Mouse (Mus musculus): Measurements from ENCODE around the gene Abhd15. TPM values are rescaled to one million over a fixed set of nuclear protein-coding genes. Genes with fewer than 3 reads are reported as not detected.

Gene Abhd15
- polyA plus RNA-seq, 1 experiment from 2014 or later, result 3.0 TPM

GRCm38 (mm10) chr11:77494782-77495181 lies 20.1 kb upstream of the Abhd15 start:
- H3K36me3 ChIP-seq, result peaks cover 13% of the 10 kb centered on the region
- ATAC-seq, result no peak
- H3K4me3 ChIP-seq, result peak overlapping the region; percentile 88
- H3K4me1 ChIP-seq, result peaks cover 80% of the 10 kb centered on the region
- peaks cover 12% of the 10 kb centered on the region for H3K27me3 ChIP-seq (replicated peaks)
- H3K9me3 ChIP-seq (replicated peaks), result no peaks in the 10 kb centered on the region
- 0 out of 2 replicates have a peak overlapping the region, but pooled peaks have one; percentile 82 for H3K27ac ChIP-seq
- H3K9ac ChIP-seq, result 0 out of 2 replicates have a peak overlapping the region, but pooled peaks have one; percentile 88
- WGBS (ENCODE audit: insufficient replicate concordance), result 69% methylated on average over 6 of the region's 6 CpGs
- H3K4me2 ChIP-seq, result peak overlapping the region; percentile 95

GRCm38 (mm10) chr11:77495507-77495906 lies 19.4 kb upstream of the Abhd15 start:
- peaks cover 5% of the 10 kb centered on the region for H3K27me3 ChIP-seq (replicated peaks)
- no peak overlapping the region for H3K4me2 ChIP-seq
- H3K9ac ChIP-seq, result no peak overlapping the region
- H3K9me3 ChIP-seq (replicated peaks), result no peaks in the 10 kb centered on the region
- H3K36me3 ChIP-seq, result peaks cover 20% of the 10 kb centered on the region
- no peak overlapping the region for H3K4me3 ChIP-seq
- H3K27ac ChIP-seq, result no peak overlapping the region
- H3K4me1 ChIP-seq, result peaks cover 73% of the 10 kb centered on the region
- ATAC-seq, result no peak

- peaks cover 33% of the 10 kb centered on the region for H3K36me3 ChIP-seq
- H3K9me3 ChIP-seq (replicated peaks), result no peaks in the 10 kb centered on the region
- peaks cover 60% of the 10 kb centered on the region for H3K4me1 ChIP-seq
- H3K4me2 ChIP-seq, result no peak overlapping the region; the same call in 1 of the 2 replicates
- peak overlapping the region; percentile 73; the same call in 1 of the 2 replicates for H3K27ac ChIP-seq
- no peak for ATAC-seq
- no peak overlapping the region for H3K4me3 ChIP-seq
- no peaks in the 10 kb centered on the region for H3K27me3 ChIP-seq (replicated peaks)
- WGBS (ENCODE audit: insufficient replicate concordance), result 40% methylated on average over 6 of the region's 6 CpGs
- no peak overlapping the region for H3K9ac ChIP-seq
These were observed 17.6 kb upstream of the Abhd15 start for GRCm38 (mm10) chr11:77497341-77497756.

GRCm38 (mm10) chr11:77497851-77498250 lies 17.1 kb upstream of the Abhd15 start:
- ATAC-seq, result no peak
- Histone ChIP-seq H3K4me1 (peaks cover 55% of the 10 kb centered on the region), H3K9me3 (replicated peaks) (no peaks in the 10 kb centered on the region), H3K4me3 (no peak overlapping the region), H3K27me3 (replicated peaks) (no peaks in the 10 kb centered on the region), H3K27ac (0 out of 2 replicates have a peak overlapping the region, but pooled peaks have one; percentile 36), H3K9ac (no peak overlapping the region), H3K4me2 (peak overlapping the region; percentile 10; the same call in 1 of the 2 replicates), H3K36me3 (peaks cover 38% of the 10 kb centered on the region)
- 68% methylated on average over 4 of the region's 4 CpGs for WGBS (ENCODE audit: insufficient replicate concordance)

GRCm38 (mm10) chr11:77498261-77499139 lies 16.4 kb upstream of the Abhd15 start:
- 79% methylated on average over 12 of the region's 12 CpGs for WGBS (ENCODE audit: insufficient replicate concordance)
- peaks cover 53% of the 10 kb centered on the region for H3K4me1 ChIP-seq
- peaks cover 44% of the 10 kb centered on the region for H3K36me3 ChIP-seq
- H3K9ac ChIP-seq, result 0 out of 2 replicates have a peak overlapping the region, but pooled peaks have one; percentile 7
- ATAC-seq, result no peak
- peak overlapping the region; percentile 10; the same call in 1 of the 2 replicates for H3K4me2 ChIP-seq
- no peaks in the 10 kb centered on the region for H3K27me3 ChIP-seq (replicated peaks)
- no peak overlapping the region for H3K4me3 ChIP-seq
- H3K27ac ChIP-seq, result 0 out of 2 replicates have a peak overlapping the region, but pooled peaks have one; percentile 36
- no peaks in the 10 kb centered on the region for H3K9me3 ChIP-seq (replicated peaks)

GRCm38 (mm10) chr11:77499354-77499753 lies 15.6 kb upstream of the Abhd15 start:
- H3K4me1 ChIP-seq, result peaks cover 45% of the 10 kb centered on the region
- no peaks in the 10 kb centered on the region for H3K27me3 ChIP-seq (replicated peaks)
- H3K27ac ChIP-seq, result no peak overlapping the region
- peaks cover 53% of the 10 kb centered on the region for H3K36me3 ChIP-seq
- H3K4me3 ChIP-seq, result no peak overlapping the region
- H3K9ac ChIP-seq, result no peak overlapping the region
- H3K4me2 ChIP-seq, result no peak overlapping the region
- ATAC-seq, result no peak
- 79% methylated on average over 7 of the region's 7 CpGs for WGBS (ENCODE audit: insufficient replicate concordance)
- H3K9me3 ChIP-seq (replicated peaks), result no peaks in the 10 kb centered on the region

- Histone ChIP-seq H3K4me1 (peaks cover 32% of the 10 kb centered on the region), H3K36me3 (peaks cover 66% of the 10 kb centered on the region), H3K4me3 (no peak overlapping the region), H3K27me3 (replicated peaks) (no peaks in the 10 kb centered on the region), H3K27ac (no peak overlapping the region), H3K9me3 (replicated peaks) (no peaks in the 10 kb centered on the region), H3K9ac (no peak overlapping the region), H3K4me2 (no peak overlapping the region)
- 86% methylated on average over 17 of the region's 17 CpGs for WGBS (ENCODE audit: insufficient replicate concordance)
- no peak for ATAC-seq
These were observed 14.3 kb upstream of the Abhd15 start for GRCm38 (mm10) chr11:77500361-77501325.

GRCm38 (mm10) chr11:77501392-77501791 lies 13.5 kb upstream of the Abhd15 start:
- Histone ChIP-seq H3K4me3 (no peak overlapping the region), H3K4me2 (no peak overlapping the region), H3K9ac (no peak overlapping the region), H3K27ac (no peak overlapping the region), H3K27me3 (replicated peaks) (no peaks in the 10 kb centered on the region), H3K9me3 (replicated peaks) (no peaks in the 10 kb centered on the region), H3K36me3 (peaks cover 73% of the 10 kb centered on the region), H3K4me1 (peaks cover 26% of the 10 kb centered on the region)
- 23% methylated on average over 5 of the region's 5 CpGs for WGBS (ENCODE audit: insufficient replicate concordance)
- ATAC-seq, result no peak

- H3K4me2 ChIP-seq, result no peak overlapping the region
- no peak for ATAC-seq
- no peak overlapping the region for H3K27ac ChIP-seq
- H3K36me3 ChIP-seq, result peaks cover 79% of the 10 kb centered on the region
- 70% methylated on average over 4 of the region's 4 CpGs for WGBS (ENCODE audit: insufficient replicate concordance)
- H3K9ac ChIP-seq, result no peak overlapping the region
- H3K9me3 ChIP-seq (replicated peaks), result no peaks in the 10 kb centered on the region
- H3K27me3 ChIP-seq (replicated peaks), result no peaks in the 10 kb centered on the region
- peaks cover 22% of the 10 kb centered on the region for H3K4me1 ChIP-seq
- no peak overlapping the region for H3K4me3 ChIP-seq
These were observed 12.9 kb upstream of the Abhd15 start for GRCm38 (mm10) chr11:77501971-77502370.

GRCm38 (mm10) chr11:77502481-77502880 lies 12.4 kb upstream of the Abhd15 start:
- Histone ChIP-seq H3K27ac (no peak overlapping the region), H3K4me1 (peaks cover 17% of the 10 kb centered on the region), H3K9me3 (replicated peaks) (no peaks in the 10 kb centered on the region), H3K9ac (no peak overlapping the region), H3K4me3 (no peak overlapping the region), H3K4me2 (no peak overlapping the region), H3K36me3 (peaks cover 84% of the 10 kb centered on the region), H3K27me3 (replicated peaks) (no peaks in the 10 kb centered on the region)
- ATAC-seq, result no peak
- 81% methylated on average over 6 of the region's 6 CpGs for WGBS (ENCODE audit: insufficient replicate concordance)

- Histone ChIP-seq H3K4me2 (no peak overlapping the region), H3K27me3 (replicated peaks) (no peaks in the 10 kb centered on the region), H3K9me3 (replicated peaks) (no peaks in the 10 kb centered on the region), H3K9ac (no peak overlapping the region), H3K36me3 (peaks cover 86% of the 10 kb centered on the region), H3K27ac (no peak overlapping the region), H3K4me3 (no peak overlapping the region), H3K4me1 (peaks cover 11% of the 10 kb centered on the region)
- ATAC-seq, result no peak
- 55% methylated on average over 3 of the region's 3 CpGs for WGBS (ENCODE audit: insufficient replicate concordance)
These were observed 11.4 kb upstream of the Abhd15 start for GRCm38 (mm10) chr11:77503511-77503910.

All from liver, embryonic 12.5 days (tissue).